Mouse (Mus musculus) lung, adult 2 months (tissue): ENCODE measurements around the gene Idh3a. TPM values are rescaled to one million over a fixed set of nuclear protein-coding genes. Genes with fewer than 3 reads are reported as not detected.

Source experiments
- DNase-seq: peaks from one replicate; pipeline ENCODE4 v3.0.0; 2022
- H3K4me1 ChIP-seq: fragments of 200-500 bp; 2 replicates; pipeline ENCODE4 v1.6.1; 2011; ENCODE audit warnings: low read length; ENCODE audit not compliant: control insufficient read depth, insufficient read depth
- H3K4me3 ChIP-seq: fragments of 200-500 bp; replicated peaks from 2 replicates; pipeline ENCODE3; 2011; ENCODE audit warnings: low read depth, mild to moderate bottlenecking, control low read depth, low read length; ENCODE audit errors: extremely low read depth
- CTCF ChIP-seq: fragments of 200-500 bp; IDR thresholded peaks from 2 replicates; pipeline ENCODE4 v1.5.1; 2011; ENCODE audit warnings: mild to moderate bottlenecking, low read length, control low read depth; ENCODE audit not compliant: insufficient read depth
- POLR2A ChIP-seq: fragments of 200-500 bp; IDR thresholded peaks from 2 replicates; pipeline ENCODE4 v1.6.1; 2011; ENCODE audit warnings: low read depth, mild to moderate bottlenecking, control low read depth, low read length, borderline replicate concordance; ENCODE audit errors: extremely low read depth
- WGBS: fragments of 180-500 bp; shearing (Covaris S2); methylation state at CpG from one replicate; pipeline ENCODE4 v1.1.7; 2018; 5-methylcytosine and 5-hydroxymethylcytosine counted together
- polyA plus RNA-seq: library from polyadenylated mRNA; depleted of rRNA; stranded (reverse); fragments of >200 nt; gene quantifications from 2 replicates; pipeline ENCODE4 v1.2.3, GENCODE M21; 2012

The Idh3a gene
- polyA plus RNA-seq, 1 experiment, result 37.0 TPM

- TF ChIP-seq POLR2A, result no peak
- no peak for TF ChIP-seq CTCF
- DNase-seq, result no peak
- no peaks in the 10 kb centered on the region for H3K4me1 ChIP-seq
- 72% methylated on average over 5 of the region's 5 CpGs for WGBS
- H3K4me3 ChIP-seq, result no peak overlapping the region
Observed at GRCm38 (mm10) chr9:54612781-54613191, 26.7 kb downstream of the Idh3a start.

GRCm38 (mm10) chr9:54614182-54614850, 28.2 kb downstream of the Idh3a start:
- TF ChIP-seq CTCF, result peak; percentile 59
- TF ChIP-seq POLR2A, result no peak
- 38% methylated on average over 13 of the region's 13 CpGs for WGBS
- Histone ChIP-seq H3K4me1 (no peaks in the 10 kb centered on the region), H3K4me3 (no peak overlapping the region)
- peak; percentile 16 for DNase-seq

GRCm38 (mm10) chr9:54627240-54627639, 41.1 kb downstream of the Idh3a start:
- H3K4me1 ChIP-seq, result no peaks in the 10 kb centered on the region
- TF ChIP-seq POLR2A, result no peak
- no peak for TF ChIP-seq CTCF
- H3K4me3 ChIP-seq, result no peak overlapping the region
- no peak for DNase-seq
- 84% methylated on average over 5 of the region's 5 CpGs for WGBS

GRCm38 (mm10) chr9:54628752-54629151, 42.6 kb downstream of the Idh3a start:
- no peaks in the 10 kb centered on the region for H3K4me1 ChIP-seq
- TF ChIP-seq CTCF (no peak), POLR2A (no peak)
- H3K4me3 ChIP-seq, result no peak overlapping the region
- WGBS, result 81% methylated on average over 4 of the region's 4 CpGs
- no peak for DNase-seq

- DNase-seq, result no peak
- Histone ChIP-seq H3K4me1 (no peaks in the 10 kb centered on the region), H3K4me3 (no peak overlapping the region)
- WGBS, result 85% methylated on average over 5 of the region's 5 CpGs
- no peak for TF ChIP-seq CTCF
Observed at GRCm38 (mm10) chr9:54629613-54630261, 43.6 kb downstream of the Idh3a start.

- no peak overlapping the region for H3K4me3 ChIP-seq
- H3K4me1 ChIP-seq, result no peaks in the 10 kb centered on the region
- TF ChIP-seq CTCF, result no peak
- TF ChIP-seq POLR2A, result no peak
- no peak for DNase-seq
Observed at GRCm38 (mm10) chr9:54630905-54631304, 44.8 kb downstream of the Idh3a start.

GRCm38 (mm10) chr9:54633401-54633800, 47.3 kb downstream of the Idh3a start:
- no peak for DNase-seq
- WGBS, result 66% methylated on average over 2 of the region's 2 CpGs
- no peak for TF ChIP-seq CTCF
- no peak for TF ChIP-seq POLR2A
- Histone ChIP-seq H3K4me3 (no peak overlapping the region), H3K4me1 (no peaks in the 10 kb centered on the region)

GRCm38 (mm10) chr9:54637510-54638314, 51.6 kb downstream of the Idh3a start:
- DNase-seq, result no peak
- WGBS, result 56% methylated on average over 5 of the region's 5 CpGs
- TF ChIP-seq POLR2A (no peak), CTCF (no peak)
- no peak overlapping the region for H3K4me3 ChIP-seq
- no peaks in the 10 kb centered on the region for H3K4me1 ChIP-seq

- DNase-seq, result no peak
- no peaks in the 10 kb centered on the region for H3K4me1 ChIP-seq
- TF ChIP-seq CTCF, result no peak
- no peak for TF ChIP-seq POLR2A
- 34% methylated on average over 2 of the region's 2 CpGs for WGBS
- H3K4me3 ChIP-seq, result no peak overlapping the region
Observed at GRCm38 (mm10) chr9:54639192-54639591, 53.1 kb downstream of the Idh3a start.

GRCm38 (mm10) chr9:54641548-54641947, 55.4 kb downstream of the Idh3a start:
- 79% methylated on average over 3 of the region's 3 CpGs for WGBS

More at GRCm38 (mm10) chr9:54641548-54641947, 55.4 kb downstream of the Idh3a start:
- TF ChIP-seq POLR2A (no peak), CTCF (no peak)
- no peak overlapping the region for H3K4me3 ChIP-seq
- no peaks in the 10 kb centered on the region for H3K4me1 ChIP-seq
- no peak for DNase-seq
